Mouse (Mus musculus) erythroblast, embryonic 14.5 days (primary cell): ENCODE data around the gene Mob3a.

Source experiments
- GATA1 ChIP-seq: IDR thresholded peaks from 2 replicates; pipeline ENCODE4 v1.6.1; 2012; ENCODE audit warnings: low read length, inconsistent platforms, mixed read lengths
- TAL1 ChIP-seq: IDR thresholded peaks from 3 replicates; pipeline ENCODE4 v1.6.1; 2012; ENCODE audit warnings: low read length, inconsistent platforms, mixed read lengths

DNA sequence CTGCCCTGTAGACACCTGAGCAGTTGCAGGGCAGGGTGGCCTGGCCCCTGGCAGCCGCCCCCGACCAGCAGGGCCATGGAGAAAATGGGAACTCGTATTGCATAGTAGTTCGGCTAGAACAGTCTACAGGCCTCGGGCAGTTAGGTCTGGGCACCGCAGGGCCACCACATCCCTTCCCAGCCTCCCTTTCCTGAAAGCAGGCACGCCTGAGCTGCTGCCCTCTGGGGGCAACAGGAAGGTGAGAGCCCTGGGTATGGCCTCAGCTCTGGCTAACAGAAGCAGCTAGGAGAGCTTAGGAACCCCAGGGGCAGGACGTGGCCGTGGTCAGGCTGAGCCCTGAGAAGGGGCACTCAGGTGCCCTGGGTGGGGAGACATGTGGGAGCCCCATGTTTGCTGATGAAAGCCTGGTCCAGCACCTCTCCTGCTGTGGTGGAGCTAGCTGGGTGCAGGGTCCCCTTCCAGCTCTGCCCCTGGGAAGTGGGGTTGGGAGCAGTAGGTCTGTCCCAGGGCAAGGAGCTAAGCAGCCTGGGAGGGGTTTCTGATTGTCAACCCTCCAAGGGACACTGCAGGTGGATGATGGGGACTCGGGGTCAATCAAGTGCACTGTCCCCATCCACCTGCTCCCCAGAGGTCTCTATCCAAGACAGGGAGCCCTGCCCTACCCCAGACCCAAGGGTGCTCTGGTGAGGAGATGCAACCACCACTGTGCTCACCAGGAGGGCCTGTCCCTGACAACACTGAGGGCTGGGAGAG lies 35.6 kb downstream of the Mob3a start:
- TF ChIP-seq GATA1 (no peak), TAL1 (no peak)
